Mouse (Mus musculus) hindbrain, embryonic 13.5 days (tissue): ENCODE measurements around the gene Elovl2. TPM values are rescaled to one million over a fixed set of nuclear protein-coding genes. Genes with fewer than 3 reads are reported as not detected.

Experiments
- ATAC-seq: fragments of 200-750 bp; cut with Nextera tagmentation; 2 replicates; pipeline ENCODE4 v1.8.0; 2017; ENCODE audit warnings: moderate TSS enrichment; ENCODE audit not compliant: low FRiP score
- H3K27ac ChIP-seq: fragments of 300-500 bp; sonication (generic); 2 replicates; pipeline ENCODE4 v1.5.1; 2015; ENCODE audit warnings: inconsistent platforms, mild to moderate bottlenecking, moderate library complexity
- H3K27me3 ChIP-seq: fragments of 300-500 bp; sonication (generic); 2 replicates; pipeline ENCODE4 v1.6.1; 2015; ENCODE audit warnings: mild to moderate bottlenecking, inconsistent platforms
- H3K36me3 ChIP-seq: fragments of 300-500 bp; sonication (generic); 2 replicates; pipeline ENCODE4 v1.6.1; 2015; ENCODE audit warnings: mild to moderate bottlenecking, inconsistent platforms
- H3K4me1 ChIP-seq: fragments of 300-500 bp; sonication (generic); replicated peaks from 2 replicates; pipeline ENCODE4 v1.6.1; 2015; ENCODE audit warnings: inconsistent platforms
- H3K4me2 ChIP-seq: fragments of 300-500 bp; sonication (generic); 2 replicates; pipeline ENCODE4 v1.6.1; 2015; ENCODE audit warnings: inconsistent platforms, mild to moderate bottlenecking, moderate library complexity
- H3K4me3 ChIP-seq: fragments of 300-500 bp; sonication (generic); 2 replicates; pipeline ENCODE4 v1.5.1; 2015; ENCODE audit warnings: mild to moderate bottlenecking, inconsistent platforms
- H3K9ac ChIP-seq: fragments of 300-500 bp; sonication (generic); 2 replicates; pipeline ENCODE4 v1.6.1; 2015; ENCODE audit warnings: mild to moderate bottlenecking, inconsistent platforms
- H3K9me3 ChIP-seq: fragments of 300-500 bp; sonication (generic); 2 replicates; pipeline ENCODE4 v1.6.1; 2016; ENCODE audit warnings: inconsistent platforms
- WGBS: fragments of 180-500 bp; shearing (Covaris S2); methylation state at CpG from one replicate; pipeline ENCODE4 v1.1.7; 2015; 5-methylcytosine and 5-hydroxymethylcytosine counted together
- polyA plus RNA-seq: library from polyadenylated mRNA; unstranded; fragments of >200 nt; fragmentation: Nextera tagmentation; extraction: Ambion mirVana; gene quantifications from 2 replicates; pipeline ENCODE4 v1.2.1, GENCODE M21; 2015

Elovl2 gene
- polyA plus RNA-seq, 1 experiment from 2014 or later: 40.8 TPM

DNA sequence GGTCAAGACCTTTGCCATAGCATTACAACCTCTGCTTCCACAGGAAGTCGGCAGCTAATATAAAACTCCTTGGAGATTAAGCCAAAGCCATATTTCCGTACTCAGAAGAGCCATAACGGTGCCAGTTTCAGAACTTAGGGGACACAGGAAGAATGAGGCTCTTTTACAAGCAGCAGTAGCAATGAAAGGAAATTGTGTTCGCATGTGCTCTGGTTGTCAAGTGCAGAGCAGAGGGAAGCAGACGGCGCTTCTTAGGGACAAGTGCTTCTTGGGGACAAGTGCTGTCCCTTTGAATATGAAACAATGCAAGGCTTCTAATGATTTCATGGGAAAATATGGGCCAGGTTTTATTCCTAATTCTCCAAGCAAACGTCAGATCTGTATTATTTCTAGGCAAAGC is 16.9 kb downstream of the Elovl2 start:
- Histone ChIP-seq H3K4me1 (peaks cover 28% of the 10 kb centered on the region), H3K9ac (no peak overlapping the region), H3K36me3 (no peaks in the 10 kb centered on the region), H3K27ac (no peak overlapping the region), H3K27me3 (no peaks in the 10 kb centered on the region), H3K4me3 (no peak overlapping the region), H3K4me2 (no peak overlapping the region), H3K9me3 (no peaks in the 10 kb centered on the region)
- WGBS: 52% methylated on average over 7 of the region's 7 CpGs
- ATAC-seq: no peak

- no peak for ATAC-seq
- H3K27me3 ChIP-seq: no peaks in the 10 kb centered on the region
- H3K4me3 ChIP-seq: no peak overlapping the region
- H3K4me1 ChIP-seq: peaks cover 28% of the 10 kb centered on the region
- H3K36me3 ChIP-seq: peaks cover 11% of the 10 kb centered on the region
- H3K27ac ChIP-seq: no peak overlapping the region
- no peaks in the 10 kb centered on the region for H3K9me3 ChIP-seq
- WGBS: 79% methylated on average over 2 of the region's 2 CpGs
- no peak overlapping the region for H3K4me2 ChIP-seq
- H3K9ac ChIP-seq: no peak overlapping the region
These were observed 19.3 kb downstream of the Elovl2 start for GRCm38 (mm10) chr13:41200861-41201260.

- WGBS: 66% methylated on average over 3 of the region's 3 CpGs
These were observed 24.4 kb downstream of the Elovl2 start for GRCm38 (mm10) chr13:41195640-41196333.

GRCm38 (mm10) chr13:41187886-41188285 is 32.3 kb downstream of the Elovl2 start:
- no peak for ATAC-seq
- no peaks in the 10 kb centered on the region for H3K27me3 ChIP-seq
- H3K4me2 ChIP-seq: no peak overlapping the region
- no peak overlapping the region for H3K4me3 ChIP-seq
- peaks cover 94% of the 10 kb centered on the region for H3K36me3 ChIP-seq
- H3K9me3 ChIP-seq: no peaks in the 10 kb centered on the region
- 70% methylated on average over 6 of the region's 6 CpGs for WGBS
- no peaks in the 10 kb centered on the region for H3K4me1 ChIP-seq
- H3K27ac ChIP-seq: no peak overlapping the region
- H3K9ac ChIP-seq: no peak overlapping the region

More at GRCm38 (mm10) chr13:41195640-41196333, 24.4 kb downstream of the Elovl2 start:
- no peaks in the 10 kb centered on the region for H3K9me3 ChIP-seq
- no peak overlapping the region for H3K4me3 ChIP-seq
- 0 out of 2 replicates have a peak, but pooled peaks cover 3% of the 10 kb centered on the region for H3K4me1 ChIP-seq
- H3K4me2 ChIP-seq: no peak overlapping the region
- no peak overlapping the region for H3K9ac ChIP-seq
- no peak for ATAC-seq
- H3K27ac ChIP-seq: no peak overlapping the region
- peaks cover 48% of the 10 kb centered on the region for H3K36me3 ChIP-seq
- no peaks in the 10 kb centered on the region for H3K27me3 ChIP-seq

GRCm38 (mm10) chr13:41158426-41158825 is 61.8 kb downstream of the Elovl2 start:
- H3K27me3 ChIP-seq: no peaks in the 10 kb centered on the region
- 62% methylated on average over 5 of the region's 5 CpGs for WGBS
- ATAC-seq: no peak
- H3K27ac ChIP-seq: no peak overlapping the region
- no peak overlapping the region for H3K9ac ChIP-seq
- H3K4me1 ChIP-seq: no peaks in the 10 kb centered on the region
- no peaks in the 10 kb centered on the region for H3K36me3 ChIP-seq
- no peak overlapping the region for H3K4me2 ChIP-seq
- H3K4me3 ChIP-seq: no peak overlapping the region
- H3K9me3 ChIP-seq: no peaks in the 10 kb centered on the region

- no peak for ATAC-seq
These were observed 67.1 kb downstream of the Elovl2 start for GRCm38 (mm10) chr13:41153146-41153545.

DNA sequence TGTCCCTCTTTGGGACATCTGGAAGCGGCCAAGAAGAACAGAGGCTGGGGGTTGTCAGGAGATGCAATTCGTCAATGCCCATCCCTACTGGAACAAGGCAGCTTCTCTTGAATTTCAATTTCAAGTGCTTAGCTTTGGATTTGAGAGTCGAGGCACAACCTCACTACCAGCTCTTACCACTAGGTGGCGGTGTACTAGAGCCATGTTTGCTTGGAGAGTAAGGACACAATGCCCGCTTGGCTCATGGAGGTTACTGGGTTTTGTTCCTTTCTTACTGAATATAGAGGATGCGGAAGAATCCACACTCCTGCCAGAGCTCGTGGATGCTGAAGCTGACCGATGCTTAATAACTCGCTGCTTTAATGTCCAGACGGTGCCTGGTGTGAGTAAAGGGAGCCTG is 73.9 kb downstream of the Elovl2 start:
- Histone ChIP-seq H3K9ac (no peak overlapping the region), H3K4me1 (no peaks in the 10 kb centered on the region), H3K27ac (no peak overlapping the region), H3K9me3 (no peaks in the 10 kb centered on the region), H3K4me2 (no peak overlapping the region), H3K36me3 (no peaks in the 10 kb centered on the region), H3K27me3 (no peaks in the 10 kb centered on the region), H3K4me3 (no peak overlapping the region)
- ATAC-seq: no peak
- WGBS: 76% methylated on average over 10 of the region's 10 CpGs

More at GRCm38 (mm10) chr13:41153146-41153545, 67.1 kb downstream of the Elovl2 start:
- H3K4me1 ChIP-seq: no peaks in the 10 kb centered on the region
- WGBS: 90% methylated on average over 11 of the region's 11 CpGs
- no peak overlapping the region for H3K27ac ChIP-seq
- no peaks in the 10 kb centered on the region for H3K9me3 ChIP-seq
- no peak overlapping the region for H3K9ac ChIP-seq
- H3K4me3 ChIP-seq: no peak overlapping the region
- no peaks in the 10 kb centered on the region for H3K27me3 ChIP-seq
- H3K36me3 ChIP-seq: no peaks in the 10 kb centered on the region
- no peak overlapping the region for H3K4me2 ChIP-seq

DNA sequence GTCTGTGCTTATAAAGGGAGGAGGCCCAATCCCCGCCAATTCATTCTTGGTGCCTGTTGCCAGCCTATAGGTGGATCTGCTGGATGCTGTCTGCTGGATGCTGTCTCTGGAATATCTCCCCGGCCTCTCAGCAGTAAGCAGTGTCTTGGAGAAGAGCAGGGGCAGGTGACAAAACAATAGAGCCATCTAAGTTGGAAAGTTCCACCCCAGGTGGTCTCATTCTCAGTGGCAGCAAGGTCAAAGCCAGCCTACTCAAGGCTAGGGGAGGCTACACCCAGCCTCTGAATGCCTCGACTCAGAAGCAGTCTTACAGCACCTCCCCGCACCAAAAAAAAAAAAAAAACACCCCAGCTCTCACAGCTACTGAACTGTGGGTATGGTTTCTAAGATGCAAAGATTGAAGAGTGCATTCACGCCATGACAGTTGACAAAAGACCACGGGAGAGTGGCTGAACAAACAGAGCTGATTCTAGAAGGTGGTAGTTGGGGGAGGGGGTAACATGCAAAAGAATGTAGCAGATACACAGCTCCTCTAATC is 74.7 kb downstream of the Elovl2 start:
- ATAC-seq: no peak
- Histone ChIP-seq H3K4me3 (no peak overlapping the region), H3K9me3 (no peaks in the 10 kb centered on the region), H3K36me3 (no peaks in the 10 kb centered on the region), H3K4me2 (no peak overlapping the region), H3K27me3 (no peaks in the 10 kb centered on the region), H3K27ac (no peak overlapping the region), H3K9ac (no peak overlapping the region), H3K4me1 (no peaks in the 10 kb centered on the region)
- 67% methylated on average over 6 of the region's 6 CpGs for WGBS

DNA sequence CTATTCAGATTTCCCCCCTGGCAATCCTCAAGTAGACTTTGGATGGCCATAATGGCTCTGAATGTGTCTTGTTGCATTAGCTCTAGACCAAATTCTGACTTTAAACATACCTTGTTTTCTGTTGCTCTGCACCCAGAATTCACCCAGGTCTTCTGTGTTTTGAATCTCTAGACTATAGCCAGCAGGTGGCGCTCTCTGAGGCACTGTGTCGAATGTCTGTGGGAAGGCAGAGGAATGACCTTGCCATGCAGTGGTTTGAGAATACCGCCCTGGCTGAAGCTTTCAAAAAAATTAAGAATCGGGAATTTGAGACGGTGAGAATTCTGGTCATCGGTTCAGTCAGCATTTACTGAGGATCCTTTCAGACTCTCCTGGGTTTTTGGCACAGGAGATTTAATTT is 85.3 kb downstream of the Elovl2 start:
- ATAC-seq: no peak
- no peak overlapping the region for H3K4me3 ChIP-seq
- no peaks in the 10 kb centered on the region for H3K27me3 ChIP-seq
- no peak overlapping the region for H3K9ac ChIP-seq
- H3K9me3 ChIP-seq: no peaks in the 10 kb centered on the region
- WGBS: 9% methylated on average over 6 of the region's 6 CpGs
- no peaks in the 10 kb centered on the region for H3K36me3 ChIP-seq
- no peak overlapping the region for H3K27ac ChIP-seq
- no peaks in the 10 kb centered on the region for H3K4me1 ChIP-seq
- no peak overlapping the region for H3K4me2 ChIP-seq

Other genes with a start within 250 kb of the Elovl2 start
- 66.3 and 68.8 TPM in 2 replicates for gene Pak1ip1, start 219.4 kb downstream of the Elovl2 start, polyA plus RNA-seq
- 132 and 137 TPM in 2 replicates for gene Tmem14c, start 204.1 kb downstream of the Elovl2 start, polyA plus RNA-seq
- 0.84 and 1.2 TPM in 2 replicates for gene Mak, start 140.7 kb downstream of the Elovl2 start, polyA plus RNA-seq
- not detected in 2 replicates for gene Gcm2, start 109.4 kb downstream of the Elovl2 start, polyA plus RNA-seq
- gene Sycp2l, start 106.1 kb downstream of the Elovl2 start, polyA plus RNA-seq: not detected in 2 replicates
- 19.1 and 20.1 TPM in 2 replicates for gene Smim13, start 29.4 kb upstream of the Elovl2 start, polyA plus RNA-seq
- gene Gm17364, start 53.6 kb upstream of the Elovl2 start, polyA plus RNA-seq: not detected in 2 replicates